Mouse (Mus musculus) thymus, adult 2 months (tissue): Measurements from ENCODE around the gene Tox3.

Experiments used
- CTCF ChIP-seq: fragments of 200-500 bp; IDR thresholded peaks from 2 replicates; pipeline ENCODE4 v1.5.1; 2012; ENCODE audit warnings: mild to moderate bottlenecking, control low read depth, low read length, moderate library complexity, borderline replicate concordance; ENCODE audit not compliant: control insufficient read depth, poor library complexity, insufficient read depth; ENCODE audit errors: extremely low read depth
- POLR2A ChIP-seq: fragments of 200-500 bp; IDR thresholded peaks from 2 replicates; pipeline ENCODE4 v1.6.1; 2012; ENCODE audit warnings: mild to moderate bottlenecking, low read length, control low read depth, moderate library complexity; ENCODE audit not compliant: control insufficient read depth, poor library complexity, insufficient read depth; ENCODE audit errors: extremely low read depth

DNA sequence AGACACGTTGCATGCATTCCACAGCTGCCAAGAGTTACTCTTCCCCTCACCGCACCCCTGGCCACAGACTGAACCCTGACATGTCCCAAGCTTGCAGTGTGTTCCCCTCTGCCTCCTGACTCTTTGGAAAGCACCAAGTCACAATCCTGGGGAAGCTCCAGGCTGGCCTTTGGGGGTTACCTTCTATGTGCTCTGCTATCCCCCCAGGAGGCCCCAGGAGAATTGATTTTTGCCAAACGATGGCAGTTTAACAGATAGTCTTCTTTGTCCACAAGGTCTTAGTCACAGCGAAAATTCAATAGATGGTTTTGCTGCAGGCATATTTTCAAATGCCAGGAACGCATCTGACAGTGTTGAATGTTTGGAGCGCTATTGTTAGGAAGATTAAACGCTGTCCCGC is 115.6 kb downstream of the Tox3 start:
- no peak for TF ChIP-seq POLR2A
- no peak for TF ChIP-seq CTCF
